Mouse (Mus musculus) cerebellum, adult 9-10 months (tissue): ENCODE data around the gene Plekho1.
A peak's percentile ranks its signal among the peaks of the same experiment; 100 is the strongest.

Experiments used
- DNase-seq: peaks from one replicate; pipeline ENCODE4 v3.0.0; 2022

The Plekho1 gene

GRCm38 (mm10) chr3:96001560-96001959 is 5.8 kb upstream of the Plekho1 start:
- DNase-seq, result no peak

GRCm38 (mm10) chr3:96000921-96001501 is 5.2 kb upstream of the Plekho1 start:
- peak; percentile 54 for DNase-seq

- DNase-seq, result no peak
Observed at GRCm38 (mm10) chr3:96000080-96000632, 4.4 kb upstream of the Plekho1 start.

GRCm38 (mm10) chr3:95999308-96000079 is 3.7 kb upstream of the Plekho1 start:
- DNase-seq, result no peak

GRCm38 (mm10) chr3:95997203-95997721 is 1.5 kb upstream of the Plekho1 start:
- peak; percentile 75 for DNase-seq

- DNase-seq, result no peak
Observed at GRCm38 (mm10) chr3:95996451-95997073, 761 bp upstream of the Plekho1 start.

GRCm38 (mm10) chr3:95994975-95995801 is 613 bp downstream of the Plekho1 start:
- DNase-seq, result peak; percentile 70

GRCm38 (mm10) chr3:95994381-95994846 is 1.4 kb downstream of the Plekho1 start:
- peak; percentile 61 for DNase-seq

- peak; percentile 85 for DNase-seq
Observed at GRCm38 (mm10) chr3:95993881-95994280, 1.9 kb downstream of the Plekho1 start.

GRCm38 (mm10) chr3:95992990-95993603 is 2.7 kb downstream of the Plekho1 start:
- DNase-seq, result peak; percentile 47

GRCm38 (mm10) chr3:95990413-95990941 is 5.3 kb downstream of the Plekho1 start:
- no peak for DNase-seq

GRCm38 (mm10) chr3:95988969-95989368 is 6.8 kb downstream of the Plekho1 start:
- peak; percentile 82 for DNase-seq

- DNase-seq, result no peak
Observed at GRCm38 (mm10) chr3:95988138-95988537, 7.7 kb downstream of the Plekho1 start.

- DNase-seq, result no peak
Observed at GRCm38 (mm10) chr3:95987386-95988110, 8.3 kb downstream of the Plekho1 start.

GRCm38 (mm10) chr3:95986984-95987383 is 8.8 kb downstream of the Plekho1 start:
- DNase-seq, result no peak

- no peak for DNase-seq
Observed at GRCm38 (mm10) chr3:95986001-95986622, 9.7 kb downstream of the Plekho1 start.

- peak; percentile 84 for DNase-seq
Observed at GRCm38 (mm10) chr3:95985209-95986000, 10.4 kb downstream of the Plekho1 start.

GRCm38 (mm10) chr3:95982129-95982528 is 13.7 kb downstream of the Plekho1 start:
- no peak for DNase-seq

GRCm38 (mm10) chr3:95980276-95980970 is 15.4 kb downstream of the Plekho1 start:
- DNase-seq, result no peak
